Mouse (Mus musculus): Measurements from ENCODE around the gene Cntnap2. TPM values are rescaled to one million over a fixed set of nuclear protein-coding genes. Genes with fewer than 3 reads are reported as not detected.

Cntnap2 gene
- total and polyA plus RNA-seq, 2 experiments from 2014 or later: 0.04 to 1.4 TPM

GRCm38 (mm10) chr6:45088304-45088703 lies 29.1 kb downstream of the Cntnap2 start:
- DNase-seq (ENCODE audit: low spot score): no peak
- Histone ChIP-seq H3K9me3 (replicated peaks; ENCODE audit: control insufficient read depth, low read length) (no peaks in the 10 kb centered on the region), H3K4me3 (ENCODE audit: low read depth, low read length) (no peak overlapping the region), H3K9ac (replicated peaks; ENCODE audit: low read depth, low read length) (no peak overlapping the region), H3K4me1 (ENCODE audit: control insufficient read depth, insufficient read depth) (no peaks in the 10 kb centered on the region), H3K27me3 (ENCODE audit: control insufficient read depth, insufficient read depth, low read length) (no peaks in the 10 kb centered on the region), H3K36me3 (replicated peaks; ENCODE audit: control insufficient read depth, insufficient read depth, low read length) (no peaks in the 10 kb centered on the region), H3K27ac (ENCODE audit: low read depth) (no peak overlapping the region), H3K4me2 (ENCODE audit: low read depth, low read length) (no peak overlapping the region)
- 58% methylated on average over 1 of the region's 1 CpGs for WGBS
- no peak for ATAC-seq (ENCODE audit: insufficient read depth, low read depth)
- TF ChIP-seq EP300 (IDR thresholded peaks at IDR 0.05; ENCODE audit: low read depth): no peak
- no peak for TF ChIP-seq CTCF (IDR thresholded peaks at IDR 0.05; ENCODE audit: low read depth)

GRCm38 (mm10) chr6:45113613-45114012 lies 54.5 kb downstream of the Cntnap2 start:
- Histone ChIP-seq H3K9ac (replicated peaks; ENCODE audit: low read depth, low read length) (no peak overlapping the region), H3K36me3 (replicated peaks; ENCODE audit: control insufficient read depth, insufficient read depth, low read length) (no peaks in the 10 kb centered on the region), H3K4me2 (ENCODE audit: low read depth, low read length) (no peak overlapping the region), H3K9me3 (replicated peaks; ENCODE audit: control insufficient read depth, low read length) (no peaks in the 10 kb centered on the region), H3K4me1 (ENCODE audit: control insufficient read depth, insufficient read depth) (no peaks in the 10 kb centered on the region), H3K27me3 (ENCODE audit: control insufficient read depth, insufficient read depth, low read length) (no peaks in the 10 kb centered on the region), H3K27ac (ENCODE audit: low read depth) (no peak overlapping the region), H3K4me3 (ENCODE audit: low read depth, low read length) (no peak overlapping the region)
- TF ChIP-seq EP300 (IDR thresholded peaks at IDR 0.05; ENCODE audit: low read depth) (no peak), CTCF (IDR thresholded peaks at IDR 0.05; ENCODE audit: low read depth) (no peak)
- DNase-seq (ENCODE audit: low spot score): no peak
- ATAC-seq (ENCODE audit: insufficient read depth, low read depth): no peak

GRCm38 (mm10) chr6:45144882-45145281 lies 85.7 kb downstream of the Cntnap2 start:
- TF ChIP-seq CTCF (IDR thresholded peaks at IDR 0.05; ENCODE audit: low read depth) (no peak), EP300 (IDR thresholded peaks at IDR 0.05; ENCODE audit: low read depth) (no peak)
- Histone ChIP-seq H3K27me3 (ENCODE audit: control insufficient read depth, insufficient read depth, low read length) (no peaks in the 10 kb centered on the region), H3K9ac (replicated peaks; ENCODE audit: low read depth, low read length) (no peak overlapping the region), H3K27ac (ENCODE audit: low read depth) (no peak overlapping the region), H3K36me3 (replicated peaks; ENCODE audit: control insufficient read depth, insufficient read depth, low read length) (no peaks in the 10 kb centered on the region), H3K4me3 (ENCODE audit: low read depth, low read length) (no peak overlapping the region), H3K4me1 (ENCODE audit: control insufficient read depth, insufficient read depth) (no peaks in the 10 kb centered on the region), H3K9me3 (replicated peaks; ENCODE audit: control insufficient read depth, low read length) (no peaks in the 10 kb centered on the region), H3K4me2 (ENCODE audit: low read depth, low read length) (no peak overlapping the region)
- DNase-seq (ENCODE audit: low spot score) (no peak), ATAC-seq (ENCODE audit: insufficient read depth, low read depth) (no peak)
- WGBS: 58% methylated on average over 2 of the region's 2 CpGs

GRCm38 (mm10) chr6:45205039-45205438 lies 145.9 kb downstream of the Cntnap2 start:
- Histone ChIP-seq H3K27me3 (ENCODE audit: control insufficient read depth, insufficient read depth, low read length) (no peaks in the 10 kb centered on the region), H3K4me1 (ENCODE audit: control insufficient read depth, insufficient read depth) (no peaks in the 10 kb centered on the region), H3K36me3 (replicated peaks; ENCODE audit: control insufficient read depth, insufficient read depth, low read length) (no peaks in the 10 kb centered on the region), H3K4me3 (ENCODE audit: low read depth, low read length) (no peak overlapping the region), H3K4me2 (ENCODE audit: low read depth, low read length) (no peak overlapping the region), H3K9ac (replicated peaks; ENCODE audit: low read depth, low read length) (no peak overlapping the region), H3K9me3 (replicated peaks; ENCODE audit: control insufficient read depth, low read length) (no peaks in the 10 kb centered on the region), H3K27ac (ENCODE audit: low read depth) (no peak overlapping the region)
- no peak for ATAC-seq (ENCODE audit: insufficient read depth, low read depth)
- no peak for DNase-seq (ENCODE audit: low spot score)
- 49% methylated on average over 2 of the region's 2 CpGs for WGBS
- TF ChIP-seq EP300 (IDR thresholded peaks at IDR 0.05; ENCODE audit: low read depth) (no peak), CTCF (IDR thresholded peaks at IDR 0.05; ENCODE audit: low read depth) (no peak)

GRCm38 (mm10) chr6:45214330-45214729 lies 155.2 kb downstream of the Cntnap2 start:
- no peaks in the 10 kb centered on the region for H3K36me3 ChIP-seq (replicated peaks; ENCODE audit: control insufficient read depth, insufficient read depth, low read length)
- 72% methylated on average over 1 of the region's 1 CpGs for WGBS

GRCm38 (mm10) chr6:45229002-45229401 lies 169.8 kb downstream of the Cntnap2 start:
- H3K4me1 ChIP-seq (ENCODE audit: control insufficient read depth, insufficient read depth): no peaks in the 10 kb centered on the region
- H3K36me3 ChIP-seq (replicated peaks; ENCODE audit: control insufficient read depth, insufficient read depth, low read length): no peaks in the 10 kb centered on the region
- no peak overlapping the region for H3K27ac ChIP-seq (ENCODE audit: low read depth)
- H3K4me3 ChIP-seq (ENCODE audit: low read depth, low read length): no peak overlapping the region
- ATAC-seq (ENCODE audit: insufficient read depth, low read depth): no peak
- WGBS: 93% methylated on average over 1 of the region's 1 CpGs
- H3K27me3 ChIP-seq (ENCODE audit: control insufficient read depth, insufficient read depth, low read length): no peaks in the 10 kb centered on the region
- H3K4me2 ChIP-seq (ENCODE audit: low read depth, low read length): no peak overlapping the region
- no peaks in the 10 kb centered on the region for H3K9me3 ChIP-seq (replicated peaks; ENCODE audit: control insufficient read depth, low read length)
- H3K9ac ChIP-seq (replicated peaks; ENCODE audit: low read depth, low read length): no peak overlapping the region
- DNase-seq (ENCODE audit: low spot score): no peak
- TF ChIP-seq CTCF (IDR thresholded peaks at IDR 0.05; ENCODE audit: low read depth): no peak
- TF ChIP-seq EP300 (IDR thresholded peaks at IDR 0.05; ENCODE audit: low read depth): no peak

More at GRCm38 (mm10) chr6:45214330-45214729, 155.2 kb downstream of the Cntnap2 start:
- no peak overlapping the region for H3K4me3 ChIP-seq (ENCODE audit: low read depth, low read length)
- DNase-seq (ENCODE audit: low spot score) (no peak), ATAC-seq (ENCODE audit: insufficient read depth, low read depth) (no peak)
- H3K4me1 ChIP-seq (ENCODE audit: control insufficient read depth, insufficient read depth): no peaks in the 10 kb centered on the region
- H3K9me3 ChIP-seq (replicated peaks; ENCODE audit: control insufficient read depth, low read length): no peaks in the 10 kb centered on the region
- TF ChIP-seq CTCF (IDR thresholded peaks at IDR 0.05; ENCODE audit: low read depth) (no peak), EP300 (IDR thresholded peaks at IDR 0.05; ENCODE audit: low read depth) (no peak)
- no peaks in the 10 kb centered on the region for H3K27me3 ChIP-seq (ENCODE audit: control insufficient read depth, insufficient read depth, low read length)
- H3K27ac ChIP-seq (ENCODE audit: low read depth): no peak overlapping the region
- no peak overlapping the region for H3K4me2 ChIP-seq (ENCODE audit: low read depth, low read length)
- no peak overlapping the region for H3K9ac ChIP-seq (replicated peaks; ENCODE audit: low read depth, low read length)
